Mouse (Mus musculus): ENCODE measurements at regions not wholly inside any gene's neighbourhood (a gene's known extent, or its start where the extent isn't known, plus 50 kb on each side); places are given as distances from the start of the nearest gene placed in this dataset.

- DNase-seq = no peak
Observed at GRCm38 (mm10) chr8:12076811-12077375, 201.7 kb upstream of the A230072I06Rik start.

- no peak for DNase-seq
Observed at GRCm38 (mm10) chr8:12077896-12078295, 200.7 kb upstream of the A230072I06Rik start.

- no peak for DNase-seq
Observed at GRCm38 (mm10) chr8:12078679-12079566, 199.7 kb upstream of the A230072I06Rik start.

- DNase-seq = no peak
Observed at GRCm38 (mm10) chr8:12081536-12081935, 197.1 kb upstream of the A230072I06Rik start.

GRCm38 (mm10) chr8:12087192-12087800 lies 191.3 kb upstream of the A230072I06Rik start:
- DNase-seq = no peak

- DNase-seq = no peak
Observed at GRCm38 (mm10) chr8:12100145-12100544, 178.5 kb upstream of the A230072I06Rik start.

GRCm38 (mm10) chr8:12103296-12103695 lies 175.3 kb upstream of the A230072I06Rik start:
- DNase-seq = peak; percentile 20

- DNase-seq = peak; percentile 64
Observed at GRCm38 (mm10) chr8:12105106-12105901, 173.3 kb upstream of the A230072I06Rik start.

- DNase-seq = no peak
Observed at GRCm38 (mm10) chr8:12108578-12108977, 170.0 kb upstream of the A230072I06Rik start.

GRCm38 (mm10) chr8:12111626-12112025 lies 167.0 kb upstream of the A230072I06Rik start:
- DNase-seq = no peak

- DNase-seq = no peak
Observed at GRCm38 (mm10) chr8:12113023-12113422, 165.6 kb upstream of the A230072I06Rik start.

GRCm38 (mm10) chr8:12126374-12127001 lies 152.1 kb upstream of the A230072I06Rik start:
- DNase-seq = peak; percentile 53

GRCm38 (mm10) chr8:12127106-12127800 lies 151.4 kb upstream of the A230072I06Rik start:
- no peak for DNase-seq

GRCm38 (mm10) chr8:12127801-12128490 lies 150.7 kb upstream of the A230072I06Rik start:
- DNase-seq = no peak

GRCm38 (mm10) chr8:12130591-12130990 lies 148.0 kb upstream of the A230072I06Rik start:
- no peak for DNase-seq

GRCm38 (mm10) chr8:12134200-12134599 lies 144.4 kb upstream of the A230072I06Rik start:
- DNase-seq = no peak

- no peak for DNase-seq
Observed at GRCm38 (mm10) chr8:12135392-12136177, 143.0 kb upstream of the A230072I06Rik start.

- DNase-seq = no peak
Observed at GRCm38 (mm10) chr8:12136178-12136455, 142.5 kb upstream of the A230072I06Rik start.

- no peak for DNase-seq
Observed at GRCm38 (mm10) chr8:12137496-12137895, 141.1 kb upstream of the A230072I06Rik start.

GRCm38 (mm10) chr8:12137913-12138312 lies 140.7 kb upstream of the A230072I06Rik start:
- DNase-seq = no peak

GRCm38 (mm10) chr8:12151679-12152078 lies 126.9 kb upstream of the A230072I06Rik start:
- DNase-seq = no peak

All from embryo, embryonic 11 days (tissue).